Mouse (Mus musculus) cerebellum, adult 2 months (tissue): ENCODE measurements around the gene Pmepa1.

ENCODE experiments used
- CTCF ChIP-seq: fragments of 200-500 bp; IDR thresholded peaks from 2 replicates; pipeline ENCODE4 v1.5.1; 2011; ENCODE audit warnings: low read depth, mild to moderate bottlenecking, control low read depth, low read length, moderate library complexity, borderline replicate concordance; ENCODE audit not compliant: insufficient read depth
- POLR2A ChIP-seq: fragments of 200-500 bp; IDR thresholded peaks from 2 replicates; pipeline ENCODE4 v1.6.1; 2011; ENCODE audit warnings: low read length, control low read depth, borderline replicate concordance; ENCODE audit not compliant: insufficient read depth

DNA sequence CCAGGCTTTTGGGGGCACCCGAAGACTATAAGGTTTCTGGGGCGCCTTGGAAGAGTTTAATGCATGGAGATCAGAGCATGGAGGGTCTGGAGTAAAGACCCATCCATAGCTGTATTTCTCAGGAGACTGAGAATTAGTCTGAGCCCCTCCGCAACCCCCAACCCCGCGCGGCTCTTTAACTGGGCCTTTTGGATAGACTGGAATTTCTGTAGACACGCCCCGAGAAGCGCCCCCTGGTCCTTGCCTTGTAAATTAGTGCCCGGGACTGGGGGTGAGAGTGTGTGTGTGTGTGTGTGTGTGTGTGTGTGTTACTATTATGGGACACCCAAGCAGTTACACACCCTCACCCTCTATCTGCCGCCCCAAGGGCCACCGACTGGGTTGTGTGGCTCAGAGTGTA lies 526 bp upstream of the Pmepa1 start:
- no peak for TF ChIP-seq POLR2A
- no peak for TF ChIP-seq CTCF
